Mouse (Mus musculus): ENCODE measurements around the gene Srm. TPM values are rescaled to one million over a fixed set of nuclear protein-coding genes. Genes with fewer than 3 reads are reported as not detected.

Srm gene
- total and polyA plus RNA-seq, 3 experiments, result 305 to 765 (median 332) TPM

DNA sequence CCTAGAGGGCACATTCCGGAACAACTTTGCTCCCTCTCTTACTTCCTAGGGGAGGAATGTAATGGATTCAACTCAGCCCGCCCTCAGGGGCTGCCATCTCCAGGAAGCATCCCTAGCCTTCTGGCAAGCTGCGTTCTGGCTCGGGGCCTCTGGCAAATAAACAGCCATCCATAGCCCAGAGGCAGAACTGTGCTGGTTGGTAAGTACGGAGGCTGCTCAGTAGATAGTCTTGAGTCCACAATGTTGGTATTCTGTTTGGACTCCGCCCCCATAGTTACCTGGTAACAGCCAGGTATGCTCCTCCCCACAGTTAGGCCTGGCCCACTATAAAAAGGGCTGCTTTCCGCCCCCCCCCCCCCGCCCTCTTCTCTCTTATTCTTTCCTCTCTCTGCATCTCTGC lies 1.7 kb upstream of the Srm start:
- Histone ChIP-seq H3K4me1 (ENCODE audit: control insufficient read depth in 1 of 2, insufficient read depth in 2 of 2, low read length in 2 of 2) (peaks cover 5 to 36% of the 10 kb centered on the region in 2 experiments), H3K27me3 (ENCODE audit: control insufficient read depth in 1 of 2, insufficient read depth in 2 of 2, low read length in 2 of 2) (no peaks in the 10 kb centered on the region), H3K9me3 (replicated peaks; ENCODE audit: insufficient read depth, low read length) (no peaks in the 10 kb centered on the region), H3K9ac (ENCODE audit: control insufficient read depth, low read depth, low read length, poor library complexity, severe bottlenecking) (no peak overlapping the region), H3K79me2 (ENCODE audit: control insufficient read depth, insufficient read depth, low read length, poor library complexity) (peaks cover 28% of the 10 kb centered on the region), H3K27ac (ENCODE audit: control insufficient read depth, low read depth, low read length) (no peak overlapping the region), H3K4me3 (ENCODE audit: control insufficient read depth in 1 of 2, insufficient read depth in 1 of 2, low read depth in 2 of 2, low read length in 2 of 2) (no peak overlapping the region), H3K36me3 (ENCODE audit: control insufficient read depth in 1 of 2, insufficient read depth in 2 of 2, low read length in 2 of 2) (peaks cover 8 to 14% of the 10 kb centered on the region in 2 experiments; a peak in 3 of 4 replicates)
- DNase-seq (ENCODE audit: low read depth, low spot score), result no peak
- TF ChIP-seq GATA1 (IDR thresholded peaks at IDR 0.05; ENCODE audit: low read depth, low read length), result no peak
- TF ChIP-seq TCF12 (IDR thresholded peaks at IDR 0.05; ENCODE audit: low read depth, low read length), result no peak
- no peak for TF ChIP-seq EP300 (IDR thresholded peaks at IDR 0.05; ENCODE audit: low read depth in 1 of 2, low read length in 2 of 2)
- TF ChIP-seq MAZ (IDR thresholded peaks at IDR 0.05; ENCODE audit: low read depth, low read length), result no peak
- no peak for TF ChIP-seq HCFC1 (IDR thresholded peaks at IDR 0.05; ENCODE audit: low read depth, low read length)
- no peak for TF ChIP-seq POLR2AphosphoS5 (IDR thresholded peaks at IDR 0.05; ENCODE audit: borderline replicate concordance, low read depth, low read length)
- TF ChIP-seq ZMIZ1 (IDR thresholded peaks at IDR 0.05; ENCODE audit: low read depth, low read length), result no peak
- no peak for TF ChIP-seq RAD21 (IDR thresholded peaks at IDR 0.05; ENCODE audit: low read depth, low read length)
- TF ChIP-seq CTCF (IDR thresholded peaks at IDR 0.05 in 2 of 3, conservative IDR thresholded peaks at IDR 0.05 in 1 of 3; ENCODE audit: control insufficient read depth in 1 of 3, insufficient read depth in 1 of 3, low read depth in 2 of 3, low read length in 3 of 3, poor library complexity in 1 of 3, severe bottlenecking in 1 of 3), result no peak
- no peak for TF ChIP-seq BHLHE40 (IDR thresholded peaks at IDR 0.05; ENCODE audit: borderline replicate concordance, low read depth, low read length)
- no peak for TF ChIP-seq USF1 (IDR thresholded peaks at IDR 0.05; ENCODE audit: low read depth, low read length)
- no peak for TF ChIP-seq KAT2A (conservative IDR thresholded peaks at IDR 0.05; ENCODE audit: low read depth, low read length)

DNA sequence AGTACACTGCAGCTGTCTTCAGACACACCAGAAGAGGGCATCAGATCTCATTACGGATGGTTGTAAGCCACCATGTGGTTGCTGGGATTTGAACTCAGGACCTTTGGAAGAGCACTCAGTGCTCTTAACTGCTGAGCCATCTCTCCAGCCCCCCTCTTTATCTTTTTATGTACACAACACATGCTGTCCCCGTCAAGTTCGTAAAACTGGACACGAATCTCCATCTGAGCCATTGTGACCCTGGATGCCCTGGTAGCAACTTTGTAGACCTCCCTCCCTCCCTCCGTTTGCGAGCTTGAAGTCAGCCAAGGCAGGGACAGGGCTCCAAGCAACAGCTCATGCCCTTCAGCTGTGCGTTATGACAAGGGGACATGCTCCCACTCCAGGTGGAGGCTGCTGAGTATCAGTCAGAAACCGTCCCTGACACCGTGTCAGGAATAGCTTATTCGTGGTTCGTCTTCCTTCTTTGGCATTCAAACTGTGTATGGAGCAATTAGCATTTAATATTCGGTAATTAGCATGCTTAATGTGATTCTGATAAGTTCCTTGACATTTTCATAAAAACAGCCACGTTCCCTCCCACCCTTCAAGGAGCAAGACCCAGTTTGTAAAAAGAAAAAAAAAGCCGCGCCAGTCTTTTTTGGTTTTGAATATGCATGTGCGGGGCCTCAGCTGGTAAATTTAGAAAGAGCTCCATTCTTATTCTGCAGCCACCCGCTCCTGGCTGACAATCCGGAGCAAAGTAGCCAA lies 707 bp upstream of the Srm start:
- peaks cover 5 to 36% of the 10 kb centered on the region in 2 experiments for H3K4me1 ChIP-seq (ENCODE audit: control insufficient read depth in 1 of 2, insufficient read depth in 2 of 2, low read length in 2 of 2)
- peak overlapping the region; percentile 53 to 56 for H3K4me3 ChIP-seq (ENCODE audit: control insufficient read depth in 1 of 2, insufficient read depth in 1 of 2, low read depth in 2 of 2, low read length in 2 of 2)
- no peaks in the 10 kb centered on the region for H3K9me3 ChIP-seq (replicated peaks; ENCODE audit: insufficient read depth, low read length)
- peaks cover 28% of the 10 kb centered on the region for H3K79me2 ChIP-seq (ENCODE audit: control insufficient read depth, insufficient read depth, low read length, poor library complexity)
- peak overlapping the region; percentile 83 for H3K9ac ChIP-seq (ENCODE audit: control insufficient read depth, low read depth, low read length, poor library complexity, severe bottlenecking)
- H3K27ac ChIP-seq (ENCODE audit: control insufficient read depth, low read depth, low read length), result peak overlapping the region; percentile 97
- no peaks in the 10 kb centered on the region for H3K27me3 ChIP-seq (ENCODE audit: control insufficient read depth in 1 of 2, insufficient read depth in 2 of 2, low read length in 2 of 2)
- peak; percentile 84 for DNase-seq (ENCODE audit: low read depth, low spot score)
- TF ChIP-seq NELFE (IDR thresholded peaks at IDR 0.05; ENCODE audit: low read depth, low read length) (peak; percentile 16; the same call in 1 of the 2 replicates), TBP (IDR thresholded peaks at IDR 0.05; ENCODE audit: low read depth, low read length) (peak; percentile 79), E2F4 (IDR thresholded peaks at IDR 0.05; ENCODE audit: borderline replicate concordance, low read depth, low read length) (peak; percentile 70; the same call in 1 of the 2 replicates), USF2 (IDR thresholded peaks at IDR 0.05; ENCODE audit: borderline replicate concordance in 1 of 2, insufficient read depth in 1 of 2, low read depth in 1 of 2, low read length in 2 of 2) (no peak), CHD1 (IDR thresholded peaks at IDR 0.05; ENCODE audit: low read depth, low read length) (0 out of 2 replicates have a peak, but pooled peaks have one; percentile 84), UBTF (IDR thresholded peaks at IDR 0.05; ENCODE audit: borderline replicate concordance, insufficient read depth, low read depth, low read length) (0 out of 2 replicates have a peak, but pooled peaks have one; percentile 9), MXI1 (IDR thresholded peaks at IDR 0.05; ENCODE audit: low read depth, low read length) (no peak), SIN3A (IDR thresholded peaks at IDR 0.05; ENCODE audit: low read length) (peak; percentile 84; the same call in 1 of the 2 replicates), ZNF384 (IDR thresholded peaks at IDR 0.05; ENCODE audit: low read depth, low read length) (peak; percentile 87), ETS1 (IDR thresholded peaks at IDR 0.05; ENCODE audit: low read depth, low read length) (peak; percentile 53; the same call in 1 of the 2 replicates)
- H3K36me3 ChIP-seq (ENCODE audit: control insufficient read depth in 1 of 2, insufficient read depth in 2 of 2, low read length in 2 of 2), result peaks cover 11 to 16% of the 10 kb centered on the region in 2 experiments; a peak in 3 of 4 replicates

Data from MEL (cell line).